Mouse (Mus musculus) midbrain, embryonic 11.5 days (tissue): ENCODE results near the gene Gm21865. TPM values are rescaled to one million over a fixed set of nuclear protein-coding genes. Genes with fewer than 3 reads are reported as not detected.
"Not testable (repeated sequence)": the region's sequence is repeated elsewhere in the genome, so short reads cannot be mapped to it uniquely, and the experiment has no call there.

Experiments used
- ATAC-seq: fragments of 200-750 bp; cut with Nextera tagmentation; 2 replicates; pipeline ENCODE4 v1.8.0; 2017; ENCODE audit warnings: moderate TSS enrichment, moderate library complexity; ENCODE audit not compliant: low FRiP score
- DNase-seq: peaks from one replicate; pipeline ENCODE4 v3.0.0; 2015; ENCODE audit warnings: low spot score; ENCODE audit errors: missing footprints
- H3K27ac ChIP-seq: fragments of 300-500 bp; sonication (generic); 2 replicates; pipeline ENCODE4 v1.5.1; 2014; ENCODE audit warnings: low read depth, low read length
- H3K27me3 ChIP-seq: fragments of 300-500 bp; sonication (generic); 2 replicates; pipeline ENCODE4 v1.6.1; 2014; ENCODE audit warnings: mild to moderate bottlenecking, low read length, moderate library complexity, mixed read lengths; ENCODE audit not compliant: control insufficient read depth, insufficient read depth
- H3K36me3 ChIP-seq: fragments of 300-500 bp; sonication (generic); 2 replicates; pipeline ENCODE4 v1.6.1; 2014; ENCODE audit warnings: mild to moderate bottlenecking, low read length, moderate library complexity, mixed read lengths; ENCODE audit not compliant: control insufficient read depth, insufficient read depth
- H3K4me1 ChIP-seq: fragments of 300-500 bp; sonication (generic); 2 replicates; pipeline ENCODE4 v1.6.1; 2014; ENCODE audit warnings: low read length; ENCODE audit not compliant: control insufficient read depth, insufficient read depth
- H3K4me2 ChIP-seq: fragments of 300-500 bp; sonication (generic); 2 replicates; pipeline ENCODE4 v1.6.1; 2014; ENCODE audit warnings: mild to moderate bottlenecking, moderate library complexity
- H3K4me3 ChIP-seq: fragments of 300-500 bp; sonication (generic); 2 replicates; pipeline ENCODE4 v1.5.1; 2014; ENCODE audit warnings: low read depth, low read length
- H3K9ac ChIP-seq: fragments of 300-500 bp; sonication (generic); 2 replicates; pipeline ENCODE4 v1.6.1; 2014; ENCODE audit warnings: low read length
- H3K9me3 ChIP-seq: fragments of 300-500 bp; sonication (generic); 2 replicates; pipeline ENCODE4 v1.6.1; 2016; ENCODE audit warnings: low read length; ENCODE audit not compliant: control insufficient read depth
- WGBS: fragments of 180-500 bp; shearing (Covaris S2); extraction: QIAGEN DNeasy Blood & Tissue Kit; methylation state at CpG from one replicate; pipeline ENCODE4 v1.1.7; 2014; 5-methylcytosine and 5-hydroxymethylcytosine counted together
- polyA plus RNA-seq: library from polyadenylated mRNA; unstranded; fragments of >200 nt; fragmentation: Nextera tagmentation; extraction: Ambion mirVana; gene quantifications from 2 replicates; pipeline ENCODE4 v1.2.1, GENCODE M21; 2014

The Gm21865 gene
- polyA plus RNA-seq, result not detected in 2 replicates

- WGBS, result no CpG with 5 or more reads among the region's 7 CpGs
- H3K9me3 ChIP-seq, H3K27me3 ChIP-seq, DNase-seq, H3K9ac ChIP-seq, H3K36me3 ChIP-seq, H3K4me3 ChIP-seq, H3K4me2 ChIP-seq, ATAC-seq, H3K4me1 ChIP-seq, H3K27ac ChIP-seq: not testable (repeated sequence)
Measured at GRCm38 (mm10) chrY:40316803-40317202, at the start of gene Gm21865. Gm21865 (minus strand) TSS chrY:40316903.

Other genes with a start within 250 kb of the Gm21865 start
- gene Gm21882, start 64.6 kb upstream of the Gm21865 start, polyA plus RNA-seq, result not detected in 2 replicates